Mouse (Mus musculus) spleen, adult 12 weeks (tissue): Measurements from ENCODE around the gene En2.
A peak's percentile ranks its signal among the peaks of the same experiment; 100 is the strongest.

Experiments used
- DNase-seq: peaks from one replicate; pipeline ENCODE4 v3.0.0; 2022; ENCODE audit warnings: low spot score

Gene En2

DNA sequence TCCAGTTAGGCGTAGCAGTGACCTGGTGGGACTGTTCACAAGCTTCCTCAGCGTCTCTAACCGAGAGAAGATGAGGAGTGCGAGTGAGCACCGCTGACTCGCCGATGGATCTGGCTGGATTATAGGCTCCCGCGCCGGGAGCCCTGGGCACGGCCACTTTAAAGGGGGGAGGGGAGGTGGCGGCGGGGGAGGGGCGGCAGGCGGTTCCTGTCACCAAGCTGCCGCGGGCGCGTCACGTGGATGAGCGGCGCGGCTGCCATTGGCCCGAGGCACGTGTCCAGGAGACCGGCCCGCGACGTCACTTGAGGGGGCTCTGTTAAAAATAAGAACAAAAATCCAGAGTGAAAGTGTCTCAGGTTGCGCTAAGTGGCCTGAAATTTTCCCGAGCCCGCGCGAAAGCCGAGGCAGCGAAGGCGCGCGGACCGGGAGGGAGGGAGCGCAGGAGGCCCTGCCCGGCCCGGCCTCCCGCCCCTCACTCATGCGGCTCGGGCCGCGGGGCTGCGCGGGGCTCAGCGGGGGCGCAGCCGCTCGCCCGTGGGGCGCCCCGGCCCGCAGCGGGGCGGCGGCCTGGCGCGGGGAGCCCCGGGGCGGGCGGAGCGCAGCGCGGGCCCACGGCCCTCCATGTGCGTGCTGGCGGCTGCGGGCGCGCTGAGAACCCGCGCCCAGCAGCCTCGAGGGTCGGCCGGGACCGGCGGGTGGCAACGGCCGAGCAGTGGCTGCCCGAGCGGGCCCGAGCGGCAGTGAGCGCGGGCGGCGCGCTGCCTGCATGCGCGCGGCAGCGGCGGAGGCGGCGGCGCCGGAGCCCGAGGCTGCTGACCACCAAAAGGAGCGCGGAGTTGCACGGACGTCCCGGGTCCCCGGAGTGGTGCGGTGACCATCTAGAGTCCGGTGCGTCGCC is at the start of gene En2:
Gene En2, plus strand, starts transcription at position 337 of the 898 bp plus-strand sequence.
- DNase-seq = no peak

- DNase-seq = no peak
These were observed 48.1 kb upstream of the En2 start for GRCm38 (mm10) chr5:28117251-28117880.

DNA sequence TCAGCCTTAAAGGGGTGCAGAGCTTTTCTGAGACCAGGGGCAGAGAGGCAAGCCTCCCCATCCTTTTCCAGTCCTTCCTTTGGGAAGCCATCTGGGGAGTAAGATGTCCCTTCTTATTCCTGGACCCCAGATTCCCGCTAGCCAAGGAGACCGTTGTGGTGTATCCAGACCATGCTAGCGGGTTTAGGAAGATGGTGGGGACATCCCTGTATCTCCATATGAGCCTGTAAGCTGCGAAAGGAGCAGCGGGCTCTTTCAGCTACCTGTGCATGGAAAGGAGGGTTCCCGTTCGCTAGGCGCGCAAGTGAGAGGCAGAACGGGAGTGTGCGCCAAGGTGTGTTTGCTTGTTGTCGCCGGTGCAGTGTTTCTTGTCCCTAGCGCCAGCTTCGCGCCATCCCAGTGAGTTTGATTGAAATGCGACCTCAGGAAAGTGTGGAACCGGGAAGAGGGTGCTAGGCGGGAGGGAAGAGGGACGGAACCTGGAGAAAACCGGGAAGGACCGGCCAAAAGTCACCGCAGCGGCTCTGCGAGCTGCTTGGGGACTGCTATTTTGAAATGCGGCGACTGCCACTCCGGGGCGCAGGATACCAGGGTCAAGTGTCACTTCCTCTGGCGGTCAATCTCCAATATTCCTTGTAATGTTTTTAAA is 47.5 kb upstream of the En2 start:
- DNase-seq = no peak

DNA sequence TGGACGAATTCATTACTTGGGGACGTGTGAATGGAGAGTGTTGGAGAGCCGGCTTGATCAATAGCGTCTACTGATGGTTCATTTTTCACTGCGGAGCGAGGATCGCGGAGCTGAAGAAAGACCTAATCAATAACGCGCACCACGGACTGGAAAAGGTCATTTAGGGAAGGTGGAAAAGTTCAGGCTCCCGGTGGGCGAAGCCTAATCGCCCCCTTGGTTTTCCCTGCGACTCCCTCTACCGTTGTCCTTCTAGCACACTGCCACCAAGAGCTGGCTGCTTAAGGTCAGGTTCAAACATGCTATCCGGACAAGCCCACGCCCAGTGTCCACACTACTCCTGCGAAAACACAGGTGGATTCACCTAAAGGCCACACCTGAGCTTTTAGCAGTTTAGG is 47.0 kb upstream of the En2 start:
- no peak for DNase-seq

- no peak for DNase-seq
These were observed 45.9 kb upstream of the En2 start for GRCm38 (mm10) chr5:28119576-28119975.

DNA sequence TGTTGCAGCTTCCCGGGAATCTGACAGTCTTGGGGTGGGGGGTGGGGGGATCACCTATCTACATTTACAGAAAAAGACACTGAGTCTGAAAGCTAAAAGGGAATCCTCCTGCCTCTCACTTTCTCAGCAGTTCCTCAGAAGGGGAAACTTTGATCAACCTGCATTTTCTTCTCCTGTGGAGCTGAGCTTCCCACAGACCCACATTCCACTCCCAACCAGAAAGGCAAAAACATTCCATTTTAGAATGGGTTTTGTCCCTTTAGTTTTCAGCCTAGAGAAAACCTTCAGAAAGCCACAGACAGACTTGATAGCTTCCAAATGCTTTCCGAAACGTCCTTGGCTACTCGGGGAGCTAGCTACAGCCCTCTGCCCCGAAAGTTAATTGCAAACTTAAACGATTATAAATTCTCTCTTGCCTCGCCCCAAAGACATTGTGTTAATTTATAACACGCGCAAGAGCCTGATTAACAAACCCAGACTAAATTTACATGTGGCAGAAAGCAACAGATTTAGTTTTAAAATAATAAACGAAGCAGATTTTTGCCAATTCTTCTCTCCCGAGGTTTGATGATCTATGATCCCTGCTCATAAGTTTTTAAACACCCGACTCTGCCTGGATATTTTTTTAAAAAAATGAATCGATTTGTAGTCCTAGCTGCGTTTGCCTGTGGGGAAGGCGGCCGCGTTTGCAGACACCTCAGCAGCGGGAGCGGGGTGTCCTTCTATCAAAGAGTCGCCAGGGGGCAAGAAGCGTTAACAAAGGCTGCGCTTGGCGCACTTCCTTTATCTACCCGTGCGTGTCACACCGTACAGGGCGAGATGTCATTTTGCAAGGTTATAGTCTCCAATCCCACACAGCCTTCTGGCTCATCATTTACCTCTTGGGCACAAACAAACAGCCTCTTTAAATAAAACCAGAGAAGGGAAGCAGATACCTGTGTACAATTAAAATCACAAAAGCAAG is 42.7 kb upstream of the En2 start:
- DNase-seq = peak; percentile 20

DNA sequence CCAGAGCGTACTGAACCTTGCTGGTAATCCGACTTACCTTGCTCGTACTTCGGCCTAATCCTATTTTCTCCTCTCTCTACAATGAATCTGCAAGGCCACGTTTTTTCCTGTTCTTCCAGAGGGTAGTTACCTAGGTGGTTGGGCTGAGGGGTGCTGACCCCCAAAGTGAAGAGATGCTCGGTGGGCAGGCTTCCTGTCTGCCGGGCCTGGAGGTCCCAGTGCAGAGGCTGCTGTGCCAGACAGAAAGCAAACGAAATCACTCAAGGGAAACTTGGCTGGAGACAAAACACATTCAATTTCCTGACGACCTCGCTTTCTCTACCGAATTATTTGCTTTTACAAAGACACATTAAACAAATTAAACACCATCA is 42.1 kb upstream of the En2 start:
- no peak for DNase-seq

DNA sequence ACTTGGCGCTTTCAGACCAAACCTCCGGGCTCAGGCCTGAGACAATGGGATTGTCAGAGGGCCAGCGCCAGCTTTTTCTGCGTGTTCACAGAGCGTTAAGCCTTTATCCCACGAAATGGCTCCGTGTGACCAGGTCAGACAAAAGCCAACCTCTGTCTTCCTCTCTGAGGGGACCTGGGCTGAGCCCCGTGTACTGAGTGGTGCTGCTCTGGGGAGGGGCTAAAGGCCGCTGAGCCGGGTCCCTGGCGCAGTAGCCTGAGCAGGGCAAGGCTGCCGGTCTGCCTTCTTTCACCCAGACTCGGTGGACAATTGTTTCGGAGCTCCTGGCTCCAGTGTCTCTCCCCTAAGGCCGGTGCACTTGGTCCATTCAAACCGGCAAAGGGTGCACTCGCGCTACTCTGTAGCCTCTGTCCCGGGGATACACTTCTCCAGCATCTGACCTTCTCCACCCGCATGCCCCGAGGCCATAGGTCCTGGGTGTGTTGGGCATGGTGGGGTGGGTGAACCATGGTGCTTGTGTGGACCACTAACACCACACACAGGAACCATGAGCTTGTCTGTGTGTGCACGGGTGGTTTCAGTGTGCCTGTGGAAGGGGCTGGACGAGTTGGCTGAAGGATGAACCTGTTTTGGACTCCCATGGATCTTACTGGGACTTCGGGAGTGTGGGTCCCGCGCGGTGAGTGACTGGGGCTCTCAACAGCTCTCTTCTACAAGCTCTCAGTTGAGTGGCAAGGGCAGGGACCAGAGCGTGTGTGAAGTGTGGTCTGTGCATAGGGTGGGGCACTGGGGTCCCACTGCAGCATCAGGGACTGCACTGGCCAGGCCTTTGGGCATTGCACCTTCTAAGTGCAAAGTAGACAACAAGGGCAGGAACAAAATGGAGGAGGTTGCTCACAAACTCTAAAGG is 40.9 kb upstream of the En2 start:
- DNase-seq = no peak

DNA sequence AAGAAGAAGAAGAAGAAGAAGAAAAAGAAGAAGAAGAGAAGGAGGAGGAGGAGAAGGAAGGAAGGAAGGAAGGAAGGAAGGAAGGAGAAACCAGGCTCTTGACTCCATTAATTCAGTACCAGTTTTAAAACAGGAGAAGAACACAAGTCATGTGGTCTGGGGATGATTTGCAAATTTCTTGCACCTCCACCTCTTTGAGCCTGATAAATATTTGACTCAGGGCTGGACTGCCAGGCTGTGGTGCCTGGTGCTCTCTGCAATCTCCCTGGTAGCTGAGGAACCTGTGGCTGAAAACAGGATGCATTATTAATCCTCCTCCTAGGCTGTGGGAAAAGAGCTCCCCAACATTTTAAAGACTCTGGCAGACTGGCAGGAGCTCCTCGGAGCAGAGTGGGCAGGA is 36.6 kb upstream of the En2 start:
- no peak for DNase-seq

DNA sequence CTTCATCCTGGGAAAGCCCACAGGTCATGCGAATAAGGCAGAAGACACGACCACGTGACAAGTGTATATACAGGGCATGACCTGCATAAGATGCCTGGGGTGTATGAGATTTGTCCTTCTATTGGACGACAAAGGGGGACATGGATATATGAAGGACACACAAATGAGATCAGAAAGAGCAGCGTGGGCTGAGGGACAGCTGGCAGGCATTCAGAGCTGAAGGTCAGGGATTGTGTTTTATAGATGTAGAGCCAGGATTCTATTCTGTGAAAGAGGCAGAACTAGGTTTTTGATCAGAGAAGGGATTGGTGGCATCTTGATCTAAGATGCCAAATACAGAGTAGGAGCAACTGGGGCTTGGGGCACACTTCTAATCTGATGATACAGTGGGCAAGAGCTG is 33.3 kb upstream of the En2 start:
- DNase-seq = no peak

GRCm38 (mm10) chr5:28136438-28136837 is 29.1 kb upstream of the En2 start:
- DNase-seq = no peak

GRCm38 (mm10) chr5:28144555-28144954 is 20.9 kb upstream of the En2 start:
- no peak for DNase-seq

DNA sequence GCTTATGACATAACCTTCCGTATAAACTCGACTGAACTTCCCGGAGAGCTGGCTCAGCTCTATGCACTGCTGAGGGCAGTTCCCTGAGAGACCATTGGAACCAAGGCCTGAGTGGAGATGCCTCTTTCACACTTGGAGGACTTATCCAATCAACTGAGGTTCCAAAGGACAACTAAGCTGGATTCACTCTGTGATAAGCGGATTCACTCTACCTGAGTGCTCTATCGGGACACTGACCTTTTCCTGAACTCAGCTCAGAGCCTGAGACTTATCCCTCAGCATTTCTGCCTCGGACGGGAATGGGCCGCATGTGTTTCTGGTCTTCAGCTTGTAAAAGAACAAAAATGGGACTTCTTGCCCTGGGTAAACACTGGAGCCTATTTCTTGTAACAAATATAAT is 19.5 kb upstream of the En2 start:
- no peak for DNase-seq

GRCm38 (mm10) chr5:28148473-28148872 is 17.0 kb upstream of the En2 start:
- DNase-seq = no peak

GRCm38 (mm10) chr5:28149436-28149835 is 16.1 kb upstream of the En2 start:
- no peak for DNase-seq

DNA sequence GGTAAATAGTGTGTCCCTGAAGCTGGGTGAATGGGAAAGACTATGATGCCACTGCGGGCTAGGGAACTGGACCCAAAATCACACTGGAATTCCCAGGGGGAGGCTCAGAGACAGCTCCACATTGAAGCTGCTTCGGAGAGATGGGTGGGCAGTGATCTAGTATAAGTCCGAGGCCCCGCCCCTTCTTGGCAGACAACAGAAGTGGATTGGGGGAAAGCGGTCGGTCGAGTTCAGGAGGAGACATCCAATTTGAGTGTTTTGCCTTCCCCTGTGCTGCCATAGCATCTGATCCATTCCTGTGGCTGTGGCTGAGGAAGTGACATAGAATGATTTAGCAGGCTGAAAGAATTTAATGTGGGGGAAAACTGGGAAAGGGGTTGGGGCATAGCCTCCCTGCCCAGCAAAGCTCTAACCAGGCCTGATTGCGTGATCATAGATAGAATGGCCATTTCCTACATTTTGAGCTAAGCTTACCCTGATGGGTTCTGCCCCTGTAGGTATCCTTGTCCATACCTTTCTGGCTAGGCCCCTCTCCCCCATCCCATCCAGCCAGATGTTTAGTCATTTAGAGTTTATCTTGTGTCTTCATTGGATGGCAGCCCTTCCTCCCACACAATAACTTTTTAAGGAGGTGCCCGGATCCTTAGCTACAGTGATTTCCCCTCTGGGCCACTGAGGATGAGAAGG is 8.3 kb upstream of the En2 start:
- no peak for DNase-seq

GRCm38 (mm10) chr5:28157781-28158180 is 7.7 kb upstream of the En2 start:
- DNase-seq = no peak

DNA sequence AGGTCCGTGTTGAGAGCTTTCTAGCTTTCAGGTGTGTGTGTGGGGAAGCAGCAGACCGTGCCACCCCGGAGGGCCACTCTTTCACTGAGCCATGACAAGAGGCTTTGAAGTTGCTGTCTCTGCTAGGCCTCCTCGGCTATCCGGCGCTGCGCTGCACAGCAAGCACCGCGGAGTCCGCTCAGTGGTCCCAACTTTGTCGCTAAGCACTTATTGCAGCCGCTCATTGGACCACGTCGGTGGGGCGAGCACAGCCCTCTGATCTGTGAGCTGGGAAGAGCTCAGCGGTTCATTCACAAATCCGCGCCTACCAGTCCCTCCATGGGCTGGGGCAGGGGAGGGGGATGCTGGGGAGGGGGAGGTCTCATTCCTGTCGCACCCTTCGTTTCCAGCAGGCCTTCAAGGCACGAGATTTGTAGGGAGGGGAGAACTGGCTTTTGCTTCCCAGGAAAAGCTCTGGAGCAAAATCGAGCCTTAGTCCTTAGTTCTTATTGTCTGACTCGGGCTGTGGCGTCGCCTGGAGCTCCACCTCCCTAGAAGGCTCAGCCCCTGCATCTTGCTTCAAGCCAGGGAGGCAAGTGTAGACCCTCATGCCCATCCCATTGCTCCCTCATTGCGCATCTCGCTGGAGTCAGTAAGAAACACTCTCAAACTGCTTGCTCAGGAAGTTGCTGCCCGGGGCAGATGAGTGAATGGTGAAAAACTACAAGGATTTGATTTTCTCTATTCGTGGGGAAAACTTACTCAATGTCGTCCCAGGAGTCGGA is 7.0 kb upstream of the En2 start:
- no peak for DNase-seq

GRCm38 (mm10) chr5:28159072-28159458 is 6.4 kb upstream of the En2 start:
- no peak for DNase-seq
